Mouse (Mus musculus) liver, embryonic 14.5 days (tissue): ENCODE results near the gene Mapkapk5.

Experiments used
- CTCF ChIP-seq: IDR thresholded peaks from 2 replicates; pipeline ENCODE4 v1.5.1; 2016; ENCODE audit warnings: antibody characterized with exemption, low read depth, control low read depth
- EP300 ChIP-seq: IDR thresholded peaks from 2 replicates; pipeline ENCODE4 v1.6.1; 2016; ENCODE audit warnings: antibody characterized with exemption, low read depth

DNA sequence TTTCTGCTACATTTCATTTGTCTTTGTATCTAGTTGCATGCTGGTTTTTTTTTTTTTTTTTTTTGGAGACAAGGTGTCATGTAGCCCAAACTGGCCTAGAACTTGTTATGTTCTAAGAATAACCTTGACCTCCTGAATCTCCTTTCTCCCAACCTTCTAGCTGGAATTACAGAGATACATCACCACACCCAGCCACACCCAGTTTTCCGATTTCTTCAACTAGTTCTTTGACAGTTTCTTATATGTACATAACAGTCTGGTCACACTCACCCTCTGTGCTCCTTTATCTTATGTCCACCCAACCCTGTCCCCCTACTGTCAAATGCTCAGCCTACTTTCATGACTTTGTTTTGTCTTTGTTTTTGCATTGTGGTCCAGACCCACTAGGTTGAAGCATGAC is 38.9 kb downstream of the Mapkapk5 start:
- no peak for TF ChIP-seq CTCF
- no peak for TF ChIP-seq EP300
